Mouse (Mus musculus) adrenal gland, postnatal 10 days (tissue): ENCODE measurements around the gene Saysd1. TPM values are rescaled to one million over a fixed set of nuclear protein-coding genes. Genes with fewer than 3 reads are reported as not detected.

Experiments used
- DNase-seq: peaks from one replicate; pipeline ENCODE4 v3.0.0; 2021; ENCODE audit warnings: mixed read lengths
- long read RNA-seq, 2 experiments: library from polyadenylated mRNA; stranded (forward); transcript quantifications; one replicate each; pipeline ENCODE4 v2.0.0; 2021
- total RNA-seq, 2 experiments: library from RNA; stranded (reverse); gene quantifications; 2 replicates each; pipeline ENCODE4 v1.2.3; 2021

Saysd1 gene
- 1 to 10 TPM; 4.5 to 6.5 TPM for total RNA-seq
- long read RNA-seq, experiment 1, transcript Saysd1-201 (2 exons, 2,315 nt): major isoform, 30 of 30 reads
- long read RNA-seq, experiment 1, partial matches to known transcripts: 0 of 30 reads
- long read RNA-seq, experiment 1, other reads (novel, unspliced or antisense): 0 of 30 reads
- long read RNA-seq, experiment 2, transcript Saysd1-201 (2 exons, 2,315 nt): major isoform, 20 of 21 reads
- long read RNA-seq, experiment 2, partial matches to known transcripts: 0 of 21 reads
- long read RNA-seq, experiment 2, other reads (novel, unspliced or antisense): 1 of 21 reads

DNA sequence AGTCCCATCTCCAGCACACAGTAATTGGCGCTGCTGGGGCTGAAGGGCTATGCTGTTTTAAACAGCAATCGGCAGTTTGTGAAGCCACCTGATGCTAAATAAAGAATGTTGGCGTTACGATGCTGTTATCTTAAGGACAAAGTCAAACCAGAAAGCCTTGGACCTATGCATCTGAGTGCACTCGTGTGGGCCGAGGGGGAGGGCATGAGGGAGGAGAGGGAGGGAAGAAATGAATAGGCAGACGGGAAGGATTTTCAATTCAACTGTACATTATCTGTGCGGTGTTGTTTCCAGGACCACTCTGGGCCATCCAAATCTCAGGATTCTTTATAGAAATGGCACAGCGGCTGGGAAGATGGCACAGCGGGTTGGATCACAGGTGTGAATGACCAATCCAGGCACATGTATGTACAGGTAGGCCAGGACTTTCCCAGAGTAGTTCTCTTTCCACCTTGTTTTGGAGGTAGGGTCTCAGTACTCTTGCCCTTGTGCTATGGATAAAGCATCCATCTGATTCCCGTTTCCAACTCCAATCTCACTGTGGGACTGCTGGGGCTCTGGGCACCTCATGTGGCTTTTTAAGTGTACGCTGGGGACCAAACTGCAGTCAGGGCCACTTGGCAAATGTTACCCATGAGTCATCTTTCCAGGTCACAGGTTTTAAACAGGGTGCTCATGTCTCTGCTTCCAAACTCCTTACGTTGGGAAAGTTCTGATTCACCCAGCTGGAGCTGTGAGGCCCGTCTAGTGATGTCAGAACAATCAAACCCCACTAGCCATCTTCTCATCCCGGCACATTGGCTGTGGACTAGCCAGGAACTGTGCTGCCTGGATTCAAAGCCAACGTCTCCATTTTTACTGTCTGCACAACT, at the start of gene Saysd1:
Gene Saysd1, minus strand, starts transcription at position 51 of the 872 bp plus-strand sequence.
- no peak for DNase-seq

DNA sequence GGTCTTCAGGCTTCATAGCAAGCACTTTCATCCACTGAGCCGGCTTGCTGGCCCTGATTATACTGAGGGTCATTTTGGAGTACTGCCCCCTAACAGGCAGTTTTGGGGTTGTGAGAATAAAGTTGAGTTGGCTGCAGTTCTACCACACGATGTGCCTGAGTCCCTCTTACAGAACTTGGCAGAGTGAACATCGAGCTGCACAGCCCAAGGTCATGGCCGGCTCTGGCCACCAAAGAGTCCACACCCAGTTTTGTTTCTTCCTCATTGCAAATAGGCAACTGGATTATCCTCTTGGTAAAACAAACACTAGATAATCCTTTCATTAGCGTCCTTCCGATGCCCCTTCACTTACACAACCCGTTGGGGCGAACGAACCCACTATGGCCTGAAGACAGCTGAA, 47.1 kb upstream of the Saysd1 start:
- DNase-seq: peak; percentile 30

DNA sequence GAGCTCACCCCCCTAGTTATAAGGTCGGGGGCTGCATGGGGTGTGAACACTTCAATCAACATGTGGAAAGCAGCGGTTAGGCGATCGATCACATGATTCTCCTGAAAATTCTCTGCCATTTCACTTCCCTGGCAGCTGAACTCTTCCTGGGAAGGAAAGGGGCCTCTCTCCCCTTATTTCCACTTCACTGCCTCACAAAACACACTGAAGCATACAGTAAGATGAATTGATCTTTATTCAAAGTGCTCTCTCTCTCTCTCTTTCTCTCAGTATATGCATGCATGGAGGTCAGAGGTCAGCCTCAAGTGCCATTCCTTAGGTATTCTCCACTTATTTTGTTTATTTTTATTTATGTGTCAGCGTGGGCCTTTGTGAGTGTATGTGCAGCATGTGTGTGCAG, 45.4 kb upstream of the Saysd1 start:
- DNase-seq: no peak

DNA sequence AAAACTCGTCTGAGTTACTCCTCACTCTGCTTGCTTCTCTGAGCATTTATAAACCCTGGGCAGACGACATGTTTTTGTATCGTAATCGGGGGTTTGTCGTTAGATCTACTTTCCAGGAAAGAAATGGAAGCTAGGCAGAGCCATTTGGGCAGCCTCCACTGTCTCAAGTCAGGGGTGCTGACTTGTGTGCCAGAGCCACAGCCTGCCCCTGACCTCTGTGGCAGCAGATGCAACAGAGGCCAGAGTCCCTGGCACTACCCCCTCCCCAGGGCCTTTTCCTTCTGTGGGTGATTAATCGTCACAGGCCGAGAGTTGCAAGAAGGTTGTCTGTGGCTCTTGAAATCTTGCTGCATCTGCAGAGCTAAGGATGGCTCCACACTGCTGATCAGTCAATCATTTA, 44.3 kb upstream of the Saysd1 start:
- no peak for DNase-seq

DNA sequence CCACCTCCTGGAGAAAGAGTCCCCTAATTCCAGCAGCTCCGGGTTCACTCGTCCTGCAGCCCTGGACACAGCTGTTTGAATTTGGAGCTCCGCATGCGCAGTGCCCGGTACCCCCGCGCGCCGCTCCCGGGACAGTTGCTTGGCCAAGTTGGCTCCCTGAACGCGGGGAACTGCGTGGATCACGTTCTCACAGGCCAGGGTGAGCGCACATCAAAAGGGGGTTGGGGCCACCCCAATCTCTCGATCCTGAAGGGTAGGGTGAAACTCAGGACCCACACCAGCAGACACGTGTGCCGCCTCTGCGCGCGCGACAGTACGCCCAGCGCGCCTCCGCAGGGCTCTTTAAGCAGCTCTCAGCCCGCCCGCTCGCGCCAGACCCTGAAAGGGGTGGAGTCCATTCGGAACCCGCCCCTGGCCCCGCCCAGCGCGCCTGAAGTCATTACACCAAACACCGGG, 43.2 kb upstream of the Saysd1 start, which contains the start of gene Kcnk5:
Gene Kcnk5, minus strand, starts transcription at position 344 of the 456 bp plus-strand sequence.
- peak; percentile 95 for DNase-seq

DNA sequence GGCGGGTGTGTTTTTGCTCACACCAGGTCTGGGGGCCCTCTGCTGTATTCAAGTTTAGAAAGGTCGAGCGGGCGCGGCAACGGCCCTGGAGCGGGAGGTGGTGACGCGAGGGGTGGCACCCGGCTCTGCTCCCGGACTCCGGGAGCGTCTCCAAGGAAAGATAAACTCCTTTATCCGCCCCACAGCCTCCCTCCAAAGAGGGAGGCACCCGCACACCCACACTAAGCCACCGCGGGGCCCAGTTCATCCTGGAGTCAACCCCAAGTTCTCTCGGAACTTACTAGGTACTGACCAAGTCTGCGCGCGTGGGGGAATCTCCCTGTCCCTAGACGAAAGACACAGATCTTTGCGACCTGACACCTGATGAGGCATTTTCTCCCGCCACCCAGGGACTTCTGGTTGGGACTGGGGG, 42.4 kb upstream of the Saysd1 start:
- peak; percentile 60 for DNase-seq

DNA sequence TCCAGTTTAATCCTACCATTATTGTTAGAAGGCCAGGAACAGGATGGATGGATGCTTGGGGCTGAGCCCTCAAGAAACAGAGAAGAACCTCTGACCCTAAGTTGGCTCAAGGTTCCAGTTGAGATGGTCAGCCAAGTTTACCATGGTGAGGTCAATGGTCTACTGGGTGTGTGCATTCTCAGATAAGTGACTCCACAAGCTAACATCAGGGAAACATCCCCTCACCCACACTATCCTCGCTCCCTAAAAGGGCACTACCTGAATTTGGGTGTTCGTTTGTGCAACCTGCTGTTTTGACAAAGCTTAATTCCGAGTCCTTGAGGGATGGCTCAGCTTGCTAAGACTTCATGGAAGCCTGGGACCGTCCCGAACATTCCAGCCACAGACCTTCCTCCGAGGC, 42.0 kb upstream of the Saysd1 start:
- no peak for DNase-seq

DNA sequence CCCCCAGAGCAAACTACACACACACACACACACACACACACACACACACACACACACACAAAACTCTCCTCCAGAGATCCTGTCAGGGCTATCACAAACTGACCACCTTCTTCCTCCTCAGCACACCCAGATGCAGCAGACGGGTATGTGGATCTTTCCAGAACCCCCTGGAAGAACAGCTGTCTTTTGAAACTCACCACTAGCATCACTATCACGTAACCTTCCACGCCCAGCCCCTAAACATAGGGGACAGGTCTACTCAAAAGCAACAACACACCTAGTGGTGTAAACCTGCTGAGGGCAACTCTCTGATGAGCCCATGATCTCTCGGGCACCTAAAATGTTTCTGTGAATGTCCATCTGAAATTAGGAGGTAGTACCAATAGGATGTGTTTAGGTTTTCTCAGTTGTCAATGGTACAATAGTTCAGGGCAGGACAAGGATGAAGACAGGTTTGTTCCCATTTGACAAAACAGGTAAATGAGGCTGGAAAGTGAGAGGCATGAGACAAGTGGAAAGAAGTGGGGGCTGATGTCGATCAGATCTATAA, 41.5 kb upstream of the Saysd1 start:
- DNase-seq: no peak

DNA sequence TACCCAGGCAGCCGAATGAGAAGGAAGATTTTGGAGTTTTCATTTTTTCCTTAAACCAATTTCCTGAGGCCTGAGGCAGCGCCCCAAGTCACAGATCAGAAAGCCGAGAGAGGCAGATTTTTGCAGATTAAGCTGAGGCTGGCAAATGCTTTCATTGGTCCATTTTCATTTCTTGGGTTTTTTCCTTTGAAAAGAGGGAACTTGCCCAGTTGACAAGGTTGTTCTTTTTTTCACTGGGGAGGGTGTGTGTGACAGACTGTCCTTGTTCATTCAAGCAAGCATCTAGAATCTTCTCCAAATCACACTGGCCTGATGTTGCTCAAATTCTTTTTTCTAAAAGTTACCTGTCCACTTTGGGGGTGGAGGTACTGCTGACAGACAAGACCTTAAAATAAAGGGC, 40.7 kb upstream of the Saysd1 start:
- DNase-seq: no peak

DNA sequence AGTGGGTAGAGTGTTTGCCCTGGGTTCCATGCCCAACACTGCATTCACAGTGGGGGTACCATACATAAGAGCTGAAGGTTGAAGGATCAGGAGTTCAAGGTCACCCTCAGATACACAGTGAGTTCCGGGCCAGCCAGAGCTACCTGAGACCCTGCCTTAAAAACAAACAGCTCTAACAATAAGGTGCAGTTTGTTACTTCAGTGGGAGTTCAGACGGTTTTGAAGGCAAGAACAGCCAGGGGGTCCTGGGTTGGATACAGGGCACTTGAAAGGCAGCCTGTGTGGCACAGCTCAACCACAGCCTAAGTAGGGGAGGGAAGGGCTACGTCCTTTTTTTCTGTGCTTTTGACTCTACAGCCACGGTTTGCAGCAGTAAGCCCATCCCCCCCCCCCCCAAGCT, 40.3 kb upstream of the Saysd1 start:
- DNase-seq: no peak

DNA sequence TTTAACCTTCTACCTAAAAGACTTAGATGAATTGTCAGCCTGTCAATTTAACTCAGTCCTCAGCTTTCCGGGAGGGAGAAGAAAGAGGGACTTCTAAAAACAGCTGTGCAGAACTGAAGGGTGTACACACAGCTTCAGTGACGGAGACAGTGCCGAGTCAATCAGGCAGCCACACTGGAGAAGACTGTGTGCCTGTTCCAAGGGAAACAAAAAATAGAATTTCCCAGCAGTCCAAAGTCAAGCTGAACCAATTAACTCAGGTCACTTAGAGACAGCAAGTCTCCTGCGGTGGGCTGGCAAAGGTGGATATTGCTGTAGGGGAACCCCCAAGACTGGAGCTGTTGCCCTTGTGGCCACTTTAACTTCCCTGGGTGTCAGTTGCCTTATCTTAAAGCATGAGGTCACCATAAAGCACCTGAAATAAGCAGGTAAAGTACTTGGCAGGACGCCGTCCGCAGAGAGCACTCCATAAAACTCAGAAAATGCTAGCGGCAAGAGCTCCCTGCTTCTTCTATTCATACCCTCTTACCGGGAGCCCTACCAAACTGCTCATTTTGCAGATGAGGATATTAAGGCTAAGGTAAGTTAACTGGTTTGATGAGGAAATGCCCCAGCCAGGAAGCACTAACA, 39.3 kb upstream of the Saysd1 start:
- no peak for DNase-seq

DNA sequence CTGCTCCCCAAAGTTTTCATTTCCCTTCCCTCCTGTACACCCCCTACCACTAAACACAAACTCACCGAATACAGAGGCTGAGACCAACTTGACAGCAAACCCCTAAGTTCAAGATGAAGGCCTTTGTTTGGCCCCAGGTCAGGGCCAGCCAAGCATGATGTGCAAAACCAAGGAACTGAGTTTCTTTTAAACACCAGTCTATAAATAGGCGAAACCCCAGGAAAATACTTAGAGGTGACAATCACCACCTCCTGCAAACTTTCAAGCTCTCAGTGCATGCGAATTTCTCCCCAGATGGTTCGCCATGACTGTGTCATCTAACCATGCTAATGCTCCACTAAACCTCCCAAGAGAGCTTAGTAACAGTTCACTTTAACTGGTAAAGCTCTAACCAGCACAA, 37.4 kb upstream of the Saysd1 start:
- no peak for DNase-seq

DNA sequence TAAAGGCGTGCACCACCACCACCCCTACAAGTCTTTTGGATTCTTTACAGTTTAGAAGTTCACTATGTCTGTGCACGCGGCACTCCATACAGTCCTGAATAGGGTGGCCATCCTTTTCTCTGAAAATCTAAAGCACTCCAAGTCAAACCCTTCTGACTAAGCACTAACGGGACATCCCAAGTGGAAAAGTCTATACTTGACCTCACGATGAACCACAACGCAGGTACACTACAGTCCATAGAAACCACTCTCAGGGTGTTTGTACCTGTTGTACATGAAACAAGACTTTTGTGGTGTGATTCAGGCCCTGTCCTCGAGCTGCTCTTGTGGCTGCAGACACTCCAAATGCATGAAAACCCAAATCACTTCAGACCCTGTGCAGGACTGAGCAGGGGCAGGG, 36.8 kb upstream of the Saysd1 start:
- DNase-seq: no peak

DNA sequence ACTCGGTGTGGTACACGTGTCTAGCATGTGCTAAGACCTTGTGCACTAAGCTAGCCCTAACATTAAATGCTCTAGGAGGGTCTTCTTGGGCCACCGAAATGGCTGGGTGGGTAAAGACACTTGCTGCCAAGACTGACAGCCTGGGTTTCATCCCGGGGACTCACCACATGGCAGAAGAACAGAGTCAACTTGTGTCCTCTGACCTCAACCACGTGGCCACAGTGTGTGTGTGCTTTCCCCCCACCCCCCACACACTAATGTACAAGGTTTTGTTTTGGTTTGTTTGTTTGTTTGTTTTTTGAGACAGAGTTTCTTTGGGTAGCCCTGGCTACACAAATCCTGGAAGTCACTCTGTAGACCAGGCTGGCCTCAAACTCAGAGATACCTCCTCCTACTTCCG, 36.4 kb upstream of the Saysd1 start:
- no peak for DNase-seq

DNA sequence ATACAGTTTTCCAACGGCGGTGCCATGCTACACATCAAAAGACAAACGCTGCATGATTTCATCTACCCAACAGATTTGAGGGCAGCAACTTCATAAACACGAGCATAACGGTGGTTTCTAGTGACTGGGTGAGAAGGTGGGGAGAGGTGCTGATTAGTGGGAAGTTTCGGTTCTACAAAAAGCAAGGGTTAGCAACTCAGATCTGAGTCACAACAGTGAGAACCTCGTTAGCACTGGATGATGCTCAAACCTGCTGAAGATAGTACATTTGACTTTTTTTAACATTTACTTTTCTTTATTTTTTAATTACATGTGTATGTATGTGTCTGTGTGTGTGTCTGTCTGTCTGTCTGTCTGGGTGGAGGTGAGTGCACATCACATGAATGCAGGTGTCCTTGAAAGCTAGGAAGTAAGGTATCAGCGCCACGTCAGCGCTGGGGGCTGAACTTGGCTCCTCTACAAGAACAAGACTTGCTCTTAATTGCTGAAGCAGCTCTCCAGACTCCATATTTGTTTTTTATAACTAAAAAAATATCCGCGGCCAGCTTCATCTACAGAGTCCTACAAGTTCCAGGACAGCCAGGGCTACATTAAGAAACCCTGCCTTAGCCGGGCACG, 35.6 kb upstream of the Saysd1 start:
- no peak for DNase-seq

DNA sequence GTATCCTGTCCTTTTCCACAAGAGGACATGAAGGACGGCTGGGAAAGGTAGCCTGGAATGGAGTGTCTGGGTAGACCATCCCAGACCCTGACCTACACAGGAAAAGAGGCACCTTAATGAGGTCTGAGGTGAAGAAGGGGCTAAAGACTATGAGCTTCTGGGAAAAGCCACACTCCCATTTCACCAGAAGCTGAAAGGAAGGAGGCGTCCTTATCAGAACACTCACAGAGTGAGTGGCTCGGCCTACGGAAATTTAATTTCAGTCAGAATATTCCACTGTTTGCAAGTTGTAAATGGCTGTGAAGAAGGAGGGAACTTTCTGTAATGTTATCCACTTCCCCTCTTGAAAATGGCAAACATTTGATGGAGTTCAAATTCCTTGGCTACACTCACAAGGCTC, 34.6 kb upstream of the Saysd1 start:
- no peak for DNase-seq

DNA sequence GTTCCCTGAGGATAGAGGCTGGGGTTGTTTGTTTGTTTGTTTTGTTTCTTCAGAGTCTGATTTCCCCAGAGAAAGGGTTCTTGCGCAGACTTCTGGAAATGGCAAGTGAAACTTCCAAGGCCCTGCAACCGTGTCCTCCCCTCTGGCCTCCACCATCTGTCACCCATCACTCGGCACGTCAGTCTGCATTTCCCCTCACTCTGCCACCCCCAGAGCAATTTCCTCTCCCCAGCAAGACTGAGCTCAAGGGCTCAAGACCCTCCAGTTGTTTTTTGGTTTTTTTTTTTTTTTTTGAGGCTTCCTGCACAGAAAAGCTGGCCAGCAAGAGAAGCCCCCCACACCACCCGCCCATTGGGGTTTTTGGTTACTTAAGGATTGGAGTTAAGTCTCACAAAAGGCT, 34.2 kb upstream of the Saysd1 start:
- no peak for DNase-seq

DNA sequence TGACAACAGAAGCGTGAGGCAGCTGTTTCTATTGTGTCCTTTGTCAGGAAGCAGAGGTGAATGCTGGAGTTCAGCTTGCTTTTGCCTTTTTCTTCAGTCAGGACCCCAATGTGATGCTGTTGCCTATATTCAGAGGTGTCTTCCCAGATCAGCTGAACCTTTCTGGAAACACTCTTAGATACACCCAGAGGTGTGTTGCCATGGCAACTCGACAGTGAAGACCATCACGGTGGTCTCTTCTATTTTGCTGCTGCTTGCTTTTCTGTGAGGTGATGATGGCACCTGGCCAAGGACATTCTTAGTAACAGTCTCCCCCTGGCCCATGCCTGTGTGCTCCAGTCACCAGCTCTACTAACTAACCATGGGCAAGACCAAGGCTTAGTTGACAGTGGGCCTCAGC, 33.5 kb upstream of the Saysd1 start:
- no peak for DNase-seq

DNA sequence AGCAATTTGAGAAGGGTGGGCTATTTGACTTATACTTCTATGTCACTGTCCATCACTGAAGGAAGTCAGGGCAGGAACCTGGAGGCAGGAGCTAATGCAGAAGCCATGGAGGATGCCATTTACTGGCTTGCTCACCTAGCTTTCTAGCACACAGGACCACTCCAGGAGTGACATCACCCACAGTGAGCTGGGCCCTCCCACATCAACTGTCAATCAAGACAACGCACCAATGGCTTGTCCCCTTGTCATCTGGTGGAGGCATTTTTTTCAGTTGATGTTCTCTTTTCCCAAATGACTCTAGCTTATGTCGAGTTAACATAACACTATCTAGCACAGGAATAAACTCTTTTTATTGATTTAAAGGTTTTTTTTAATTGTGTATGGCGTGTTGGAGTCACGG, 30.9 kb upstream of the Saysd1 start:
- no peak for DNase-seq

DNA sequence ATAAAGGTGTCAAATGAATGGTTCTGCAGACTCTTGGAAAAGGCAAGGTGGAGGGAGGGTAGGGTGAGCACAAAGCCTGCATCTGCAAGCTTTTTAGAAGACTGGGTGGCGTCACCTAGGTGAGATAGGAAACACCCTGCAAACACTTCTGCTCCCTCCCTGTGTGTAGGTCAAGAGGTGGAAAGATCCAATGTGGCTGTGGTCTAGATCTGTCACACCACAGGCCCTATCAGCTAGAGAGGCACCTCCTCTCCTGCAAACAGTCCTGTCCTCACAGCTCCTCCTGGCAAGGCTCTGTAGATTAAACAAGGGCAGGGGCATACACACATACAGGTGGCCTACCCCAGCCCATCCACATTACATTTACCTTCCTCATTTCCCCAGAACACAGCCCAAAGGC, 30.1 kb upstream of the Saysd1 start:
- no peak for DNase-seq

DNA sequence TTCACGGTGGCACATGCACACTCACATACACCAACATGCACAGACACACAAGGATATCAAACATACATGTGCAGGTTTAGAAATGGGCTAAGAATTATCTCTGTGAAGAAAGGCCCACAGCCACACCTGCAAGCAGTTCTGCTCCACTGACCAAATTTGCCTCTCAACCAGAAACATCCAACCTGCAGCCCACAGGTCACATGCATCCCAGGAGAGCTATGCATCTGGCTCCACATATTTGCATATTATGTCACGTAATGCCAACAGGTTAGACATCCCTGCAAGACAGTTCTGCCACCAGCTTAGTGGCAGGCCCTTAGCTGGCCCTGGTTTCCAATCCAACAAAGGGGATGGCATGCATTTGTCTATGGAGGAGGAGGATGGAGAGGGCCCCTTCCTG, 29.7 kb upstream of the Saysd1 start:
- DNase-seq: no peak

DNA sequence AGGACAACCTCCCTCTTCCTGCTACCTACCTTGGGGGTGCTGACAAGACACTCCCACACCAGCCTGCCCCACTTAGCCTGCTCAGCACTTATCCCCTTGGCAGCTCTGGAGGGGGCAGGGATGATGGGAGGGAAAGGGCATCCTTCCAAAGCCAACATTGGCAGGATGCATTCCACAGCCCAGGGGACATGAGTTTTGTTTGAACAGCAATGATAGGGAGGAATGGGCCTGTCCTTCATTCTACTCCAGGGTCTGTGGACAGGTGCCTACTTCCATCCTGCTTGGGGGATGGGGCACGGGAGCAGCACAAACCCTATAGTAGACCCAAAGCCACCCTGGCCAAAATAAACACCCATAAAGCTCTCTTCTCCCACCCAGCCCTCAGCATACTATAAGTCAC, 27.1 kb upstream of the Saysd1 start:
- peak; percentile 53 for DNase-seq
